Mouse (Mus musculus): ENCODE measurements around the gene Myl4. TPM values are rescaled to one million over a fixed set of nuclear protein-coding genes. Genes with fewer than 3 reads are reported as not detected.

Gene Myl4
- polyA plus RNA-seq, 1 experiment from 2014 or later = 80.4 TPM

DNA sequence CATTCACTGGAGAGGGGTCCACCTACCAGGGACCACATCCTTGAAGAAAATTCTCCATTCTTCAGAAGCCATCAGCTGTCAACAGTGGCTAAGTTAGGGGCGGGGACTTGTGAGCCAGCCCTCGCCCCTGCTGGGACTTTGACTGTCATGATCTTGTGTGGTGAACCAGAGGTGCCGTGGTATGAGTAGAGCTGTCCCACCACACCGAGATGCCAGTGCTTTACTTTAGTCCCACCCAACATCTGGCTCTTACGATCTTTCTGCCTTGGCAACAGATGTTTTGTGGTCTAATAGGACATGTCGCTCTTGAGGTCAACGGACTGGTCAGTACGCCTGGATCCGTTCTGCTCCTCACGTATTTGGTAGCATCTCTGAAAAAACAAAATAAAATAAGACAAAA is 63.1 kb downstream of the Myl4 start:
- no peaks in the 10 kb centered on the region for H3K36me3 ChIP-seq (ENCODE audit: insufficient read depth, low read length)
- H3K4me3 ChIP-seq (ENCODE audit: low read depth, low read length) = no peak overlapping the region
- no peaks in the 10 kb centered on the region for H3K27me3 ChIP-seq (replicated peaks; ENCODE audit: insufficient read depth, low read length)
- no peak for DNase-seq (ENCODE audit: low spot score)
- 73% methylated on average over 10 of the region's 10 CpGs for WGBS
- no peaks in the 10 kb centered on the region for H3K9me3 ChIP-seq (ENCODE audit: low read length)
- ATAC-seq = no peak
- no peak overlapping the region for H3K9ac ChIP-seq (replicated peaks; ENCODE audit: low read depth)
- H3K4me2 ChIP-seq (replicated peaks; ENCODE audit: low read depth, low read length) = no peak overlapping the region
- TF ChIP-seq CTCF (IDR thresholded peaks at IDR 0.05) (no peak), EP300 (IDR thresholded peaks at IDR 0.05) (no peak)
- H3K4me1 ChIP-seq (ENCODE audit: insufficient read depth, low read depth, low read length) = no peaks in the 10 kb centered on the region
- H3K27ac ChIP-seq (ENCODE audit: low read length) = no peak overlapping the region

- H3K9me3 ChIP-seq (ENCODE audit: low read length) = no peaks in the 10 kb centered on the region
- no peak for ATAC-seq
- WGBS = 43% methylated on average over 2 of the region's 2 CpGs
- H3K9ac ChIP-seq (replicated peaks; ENCODE audit: low read depth) = no peak overlapping the region
- H3K4me1 ChIP-seq (ENCODE audit: insufficient read depth, low read depth, low read length) = no peaks in the 10 kb centered on the region
- no peaks in the 10 kb centered on the region for H3K36me3 ChIP-seq (ENCODE audit: insufficient read depth, low read length)
- TF ChIP-seq CTCF (IDR thresholded peaks at IDR 0.05) = no peak
- TF ChIP-seq EP300 (IDR thresholded peaks at IDR 0.05) = no peak
- H3K4me3 ChIP-seq (ENCODE audit: low read depth, low read length) = no peak overlapping the region
- DNase-seq (ENCODE audit: low spot score) = no peak
- H3K27ac ChIP-seq (ENCODE audit: low read length) = no peak overlapping the region
- no peaks in the 10 kb centered on the region for H3K27me3 ChIP-seq (replicated peaks; ENCODE audit: insufficient read depth, low read length)
- H3K4me2 ChIP-seq (replicated peaks; ENCODE audit: low read depth, low read length) = no peak overlapping the region
These were observed 63.7 kb downstream of the Myl4 start for GRCm38 (mm10) chr11:104614130-104614529.

- no peak for TF ChIP-seq EP300 (IDR thresholded peaks at IDR 0.05)
- TF ChIP-seq CTCF (IDR thresholded peaks at IDR 0.05) = no peak
- no peak overlapping the region for H3K9ac ChIP-seq (replicated peaks; ENCODE audit: low read depth)
- ATAC-seq (no peak), DNase-seq (ENCODE audit: low spot score) (no peak)
- no peak overlapping the region for H3K4me2 ChIP-seq (replicated peaks; ENCODE audit: low read depth, low read length)
- no peaks in the 10 kb centered on the region for H3K36me3 ChIP-seq (ENCODE audit: insufficient read depth, low read length)
- no peaks in the 10 kb centered on the region for H3K27me3 ChIP-seq (replicated peaks; ENCODE audit: insufficient read depth, low read length)
- H3K27ac ChIP-seq (ENCODE audit: low read length) = no peak overlapping the region
- no peaks in the 10 kb centered on the region for H3K4me1 ChIP-seq (ENCODE audit: insufficient read depth, low read depth, low read length)
- WGBS = 56% methylated on average over 5 of the region's 5 CpGs
- no peak overlapping the region for H3K4me3 ChIP-seq (ENCODE audit: low read depth, low read length)
- H3K9me3 ChIP-seq (ENCODE audit: low read length) = no peaks in the 10 kb centered on the region
These were observed 65.7 kb downstream of the Myl4 start for GRCm38 (mm10) chr11:104616182-104616581.

DNA sequence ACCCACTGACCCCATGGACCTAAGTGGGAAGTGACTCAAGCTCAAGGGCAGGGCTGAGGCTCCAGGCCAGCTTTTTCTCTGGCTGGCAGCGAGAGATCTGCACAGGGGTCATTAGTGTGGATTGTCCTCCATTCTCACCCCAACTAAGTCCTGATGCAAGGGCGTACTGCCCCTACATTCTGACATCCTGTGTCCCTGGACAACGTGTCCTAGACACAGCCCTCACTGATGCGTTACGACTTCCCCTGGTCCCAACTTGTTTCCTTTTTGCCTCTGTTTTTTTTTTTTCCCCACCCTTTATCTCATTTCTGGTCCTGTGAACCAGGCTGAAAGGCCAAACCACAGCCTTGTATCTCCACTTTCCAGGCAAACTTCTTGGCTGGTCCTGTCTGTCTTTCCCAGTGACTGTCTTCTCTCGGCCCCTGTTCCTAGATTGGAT is 68.2 kb downstream of the Myl4 start:
- 62% methylated on average over 6 of the region's 6 CpGs for WGBS
- Histone ChIP-seq H3K9ac (replicated peaks; ENCODE audit: low read depth) (no peak overlapping the region), H3K9me3 (ENCODE audit: low read length) (no peaks in the 10 kb centered on the region), H3K27me3 (replicated peaks; ENCODE audit: insufficient read depth, low read length) (no peaks in the 10 kb centered on the region), H3K4me2 (replicated peaks; ENCODE audit: low read depth, low read length) (no peak overlapping the region), H3K4me1 (ENCODE audit: insufficient read depth, low read depth, low read length) (peaks cover 2% of the 10 kb centered on the region; the same call in 1 of the 2 replicates), H3K36me3 (ENCODE audit: insufficient read depth, low read length) (no peaks in the 10 kb centered on the region), H3K4me3 (ENCODE audit: low read depth, low read length) (no peak overlapping the region), H3K27ac (ENCODE audit: low read length) (no peak overlapping the region)
- TF ChIP-seq CTCF (IDR thresholded peaks at IDR 0.05) = no peak
- peak; percentile 99 for TF ChIP-seq EP300 (IDR thresholded peaks at IDR 0.05)
- DNase-seq (ENCODE audit: low spot score) (peak; percentile 38), ATAC-seq (peak; percentile 87)

- ATAC-seq (no peak), DNase-seq (ENCODE audit: low spot score) (no peak)
- WGBS = 70% methylated on average over 13 of the region's 13 CpGs
- TF ChIP-seq CTCF (IDR thresholded peaks at IDR 0.05) (no peak), EP300 (IDR thresholded peaks at IDR 0.05) (no peak)
- peaks cover 6% of the 10 kb centered on the region; the same call in 1 of the 2 replicates for H3K4me1 ChIP-seq (ENCODE audit: insufficient read depth, low read depth, low read length)
- no peak overlapping the region for H3K4me2 ChIP-seq (replicated peaks; ENCODE audit: low read depth, low read length)
- no peak overlapping the region for H3K9ac ChIP-seq (replicated peaks; ENCODE audit: low read depth)
- H3K9me3 ChIP-seq (ENCODE audit: low read length) = no peaks in the 10 kb centered on the region
- H3K4me3 ChIP-seq (ENCODE audit: low read depth, low read length) = no peak overlapping the region
- no peak overlapping the region for H3K27ac ChIP-seq (ENCODE audit: low read length)
- no peaks in the 10 kb centered on the region for H3K27me3 ChIP-seq (replicated peaks; ENCODE audit: insufficient read depth, low read length)
- H3K36me3 ChIP-seq (ENCODE audit: insufficient read depth, low read length) = no peaks in the 10 kb centered on the region
These were observed 68.9 kb downstream of the Myl4 start for GRCm38 (mm10) chr11:104619084-104620022.

DNA sequence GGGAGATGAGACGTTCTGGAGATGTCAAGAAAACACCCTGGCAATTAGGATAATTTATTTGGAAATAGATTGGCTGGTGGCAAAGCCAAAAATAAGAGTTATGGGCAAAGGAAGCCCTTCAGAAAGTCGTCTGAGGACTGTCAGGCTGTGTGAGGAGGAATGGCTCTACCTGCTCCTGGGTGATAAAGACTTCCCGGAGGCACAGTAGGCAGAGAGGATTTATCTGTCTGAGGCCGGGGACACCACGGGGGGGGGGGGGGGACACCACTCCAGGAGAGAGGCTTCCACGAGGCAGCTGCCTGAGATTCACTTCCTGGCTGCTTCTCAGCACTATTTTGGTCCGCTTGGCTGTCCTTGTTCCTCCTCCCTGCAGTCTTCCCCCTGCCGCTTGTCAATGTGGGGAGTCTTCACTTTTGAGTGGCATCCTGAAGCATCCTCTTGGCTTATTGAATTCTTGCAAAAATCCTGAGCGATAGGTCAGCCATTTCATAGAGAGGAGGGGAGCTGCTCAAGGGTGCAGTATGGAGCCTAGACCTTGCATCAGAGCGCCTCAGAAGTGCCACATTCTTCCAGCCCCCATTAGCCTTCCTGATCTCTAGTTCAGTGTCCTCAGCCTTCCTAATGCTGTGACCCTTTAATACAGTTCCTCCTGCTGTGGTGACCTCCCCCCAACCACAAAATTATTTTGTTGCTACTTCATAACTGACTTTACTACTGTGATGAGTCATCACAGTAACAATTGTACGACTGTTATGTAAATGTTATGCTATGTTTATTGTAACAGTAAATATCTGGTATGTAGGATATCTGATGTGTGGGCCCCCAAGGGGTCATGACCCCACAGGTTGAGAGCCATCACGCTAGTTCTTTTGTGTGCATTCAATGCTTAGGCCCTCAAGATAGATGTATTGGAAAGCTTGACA is 71.8 kb downstream of the Myl4 start:
- TF ChIP-seq EP300 (IDR thresholded peaks at IDR 0.05) (no peak), CTCF (IDR thresholded peaks at IDR 0.05) (no peak)
- H3K4me2 ChIP-seq (replicated peaks; ENCODE audit: low read depth, low read length) = no peak overlapping the region
- no peaks in the 10 kb centered on the region for H3K36me3 ChIP-seq (ENCODE audit: insufficient read depth, low read length)
- ATAC-seq = no peak
- H3K27ac ChIP-seq (ENCODE audit: low read length) = no peak overlapping the region
- H3K27me3 ChIP-seq (replicated peaks; ENCODE audit: insufficient read depth, low read length) = no peaks in the 10 kb centered on the region
- peaks cover 6% of the 10 kb centered on the region; the same call in 1 of the 2 replicates for H3K4me1 ChIP-seq (ENCODE audit: insufficient read depth, low read depth, low read length)
- H3K9me3 ChIP-seq (ENCODE audit: low read length) = no peaks in the 10 kb centered on the region
- 37% methylated on average over 9 of the region's 12 CpGs for WGBS
- no peak overlapping the region for H3K9ac ChIP-seq (replicated peaks; ENCODE audit: low read depth)
- DNase-seq (ENCODE audit: low spot score) = no peak
- H3K4me3 ChIP-seq (ENCODE audit: low read depth, low read length) = no peak overlapping the region
